Mouse (Mus musculus) ES-CJ7 (cell line): ENCODE data around the gene Nt5m.

ENCODE experiments used
- DNase-seq: peaks from one replicate; pipeline ENCODE4 v3.0.0; 2011; ENCODE audit warnings: low read depth, low spot score

Gene Nt5m

DNA sequence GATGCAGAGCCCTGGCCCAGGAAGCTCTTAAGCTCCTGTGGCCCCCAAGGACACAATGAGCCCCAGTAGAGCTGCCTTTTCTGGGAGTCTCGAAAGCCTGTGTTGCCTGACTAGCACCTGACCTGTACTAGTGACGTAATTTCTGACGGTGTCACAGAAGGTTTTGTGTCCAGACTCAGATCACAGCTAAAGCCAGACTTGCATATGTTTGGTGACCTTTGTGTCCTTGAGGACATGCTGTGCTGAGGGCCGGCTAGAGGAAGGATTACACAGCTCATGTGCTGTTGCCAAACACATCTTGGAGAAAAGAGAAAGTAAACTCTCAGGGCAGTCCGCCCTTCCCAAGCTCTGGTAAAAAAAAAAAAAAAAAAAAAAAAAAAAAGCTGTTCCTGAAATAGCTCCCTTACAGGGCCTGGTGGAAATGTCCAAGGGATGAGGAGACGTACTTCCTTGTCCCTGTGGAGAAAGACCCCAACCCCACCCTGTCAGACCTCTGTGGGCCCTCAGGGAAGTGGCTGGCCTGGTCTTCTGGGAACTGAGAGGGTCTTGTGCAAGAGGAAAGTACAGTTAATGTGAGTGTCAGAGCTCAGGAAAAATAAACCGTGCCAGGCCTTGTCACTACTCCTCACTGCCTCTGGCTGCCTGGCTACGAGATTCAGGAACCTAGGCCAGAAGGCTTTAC, 62.9 kb downstream of the Nt5m start:
- DNase-seq, result peak; percentile 25

DNA sequence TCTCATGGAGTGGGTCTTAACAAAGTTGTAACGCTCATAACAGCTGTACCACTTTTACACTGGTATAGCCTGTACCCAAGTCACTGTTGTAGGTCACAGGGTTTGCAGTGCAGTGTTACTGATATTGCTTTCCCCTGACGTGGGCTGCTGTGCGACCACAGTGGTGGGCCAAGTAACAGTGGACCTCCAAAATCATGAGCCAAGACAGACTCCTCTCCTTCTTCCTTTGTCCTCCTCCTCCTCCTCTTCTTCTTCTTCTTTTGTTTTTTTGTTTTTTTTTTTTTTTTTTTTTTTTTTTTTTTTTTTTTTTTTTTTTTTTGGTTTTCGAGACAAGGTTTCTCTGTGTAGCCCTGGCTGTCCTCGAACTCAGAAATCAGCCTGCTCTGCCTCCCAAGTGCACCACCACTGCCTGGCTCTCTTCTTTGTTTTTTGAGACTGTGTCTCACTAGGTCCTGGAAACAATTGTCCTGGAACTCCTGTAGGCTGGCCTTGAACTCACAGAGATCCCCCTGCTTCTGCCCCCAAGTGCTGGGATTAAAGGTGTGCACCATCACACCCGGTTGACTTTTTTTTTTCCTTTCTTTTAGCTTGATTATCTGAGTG, 67.4 kb downstream of the Nt5m start:
- no peak for DNase-seq

DNA sequence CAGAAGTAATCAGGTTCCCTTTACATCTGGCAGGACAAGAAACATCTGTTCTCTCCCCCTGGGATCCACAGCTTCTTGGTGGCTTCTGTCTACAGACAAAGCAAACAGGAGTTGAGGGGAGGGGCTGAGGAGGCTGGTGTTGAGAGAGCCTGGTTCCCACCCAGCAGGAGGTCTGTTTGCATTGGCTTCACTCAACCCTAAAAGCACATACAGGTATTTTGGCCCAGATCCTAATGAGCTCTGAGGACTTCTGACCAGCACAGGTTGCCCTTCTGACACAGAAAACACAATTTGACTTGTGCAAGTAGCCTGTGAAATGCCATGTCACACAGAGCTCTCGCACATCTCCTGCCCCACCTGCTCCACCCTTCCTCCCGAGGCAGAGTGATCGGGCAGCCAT, 69.2 kb downstream of the Nt5m start:
- peak; percentile 81 for DNase-seq

DNA sequence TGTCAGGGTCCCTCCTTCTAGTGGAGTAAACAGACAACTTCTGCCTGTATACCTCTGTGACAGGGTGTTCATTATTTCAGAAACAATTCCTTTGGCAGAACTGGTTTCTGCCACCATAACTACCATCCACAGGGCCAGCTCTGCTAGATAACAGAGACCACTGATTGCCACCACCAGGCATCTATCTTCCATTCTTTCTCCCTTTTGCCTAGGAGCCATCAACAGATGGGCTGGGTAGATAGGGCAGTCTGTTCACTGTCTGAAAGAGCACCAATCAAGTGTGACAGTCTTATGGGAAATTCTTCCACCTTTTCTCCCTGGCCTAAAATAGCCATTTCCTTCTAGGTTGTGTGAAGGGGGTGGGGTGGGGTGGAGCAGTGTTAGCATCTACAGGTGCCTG, 71.3 kb downstream of the Nt5m start:
- DNase-seq, result no peak

DNA sequence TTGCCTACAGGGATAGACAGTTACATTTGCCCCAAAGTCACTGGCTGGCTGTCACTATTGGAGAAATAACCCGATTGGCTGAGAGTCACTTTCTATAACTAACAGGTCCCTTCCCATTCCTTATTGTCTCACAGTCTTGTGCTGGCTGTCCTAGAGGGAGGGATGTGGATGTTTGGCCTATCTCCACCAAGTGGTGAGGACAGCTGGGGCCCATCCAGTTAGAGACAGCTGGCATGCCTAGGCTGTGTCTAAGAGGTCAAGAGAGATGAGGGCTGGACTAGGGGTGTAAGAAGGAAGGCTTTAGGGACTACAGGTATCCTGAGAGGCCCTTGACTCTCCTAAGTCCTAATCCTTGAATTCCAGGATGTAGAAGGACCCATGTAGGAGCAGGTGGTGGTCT, 72.3 kb downstream of the Nt5m start:
- DNase-seq, result no peak

DNA sequence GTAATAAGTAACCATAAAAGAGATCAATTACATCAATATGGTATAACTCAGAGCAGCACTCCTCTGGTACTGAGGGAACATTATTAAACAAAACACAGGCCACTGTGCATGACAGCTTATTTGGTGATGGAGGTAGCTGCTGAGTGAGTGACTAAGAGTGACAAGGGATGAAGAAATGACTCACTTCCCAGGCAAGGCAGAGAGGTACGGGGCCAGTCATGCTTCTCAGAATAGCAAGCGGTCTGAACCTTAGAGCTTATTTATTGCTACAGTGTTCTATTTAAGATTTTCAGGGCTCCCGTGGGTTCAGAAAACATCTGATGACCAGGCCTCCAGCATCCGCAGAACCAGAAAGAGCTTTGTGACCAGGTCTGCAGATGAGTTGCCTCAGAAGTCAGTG, 74.5 kb downstream of the Nt5m start:
- DNase-seq, result no peak

DNA sequence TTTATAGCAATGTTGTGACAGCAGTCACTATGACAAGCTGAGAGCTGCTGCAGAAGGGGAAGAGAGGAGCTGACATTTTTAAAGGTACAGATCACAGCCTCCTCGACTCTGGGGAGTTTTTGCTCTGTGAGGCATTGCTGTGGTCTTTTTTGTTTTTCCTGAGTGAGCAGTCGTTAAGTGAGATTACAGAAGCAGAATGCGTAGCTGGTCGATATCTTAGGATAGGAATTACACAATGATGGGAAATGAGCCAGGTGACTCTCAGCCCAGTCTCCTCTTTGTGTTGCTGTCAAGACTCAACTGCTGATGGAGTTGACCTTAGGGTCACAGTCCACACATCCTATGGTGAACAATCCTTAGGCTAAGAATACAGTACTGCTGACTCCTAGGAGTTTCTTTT, 78.8 kb downstream of the Nt5m start:
- no peak for DNase-seq

DNA sequence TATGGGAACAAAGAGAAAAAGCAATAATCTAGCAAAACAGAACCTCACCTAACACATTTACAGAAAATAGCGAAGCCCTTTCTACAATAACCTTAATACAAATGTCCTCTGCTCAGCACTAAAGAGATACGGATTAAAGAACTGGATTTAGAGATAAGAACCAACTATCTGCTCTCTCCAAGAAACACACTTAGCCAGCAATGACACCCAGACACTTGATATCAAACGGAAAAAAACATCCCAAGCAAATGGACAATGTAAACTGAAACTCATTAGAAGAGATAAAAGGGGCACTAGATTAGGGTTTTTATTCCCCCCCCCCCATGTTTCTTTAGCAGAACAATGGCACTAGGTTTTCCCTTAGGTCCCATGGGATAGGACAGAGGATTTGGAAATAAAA, 80.2 kb downstream of the Nt5m start:
- DNase-seq, result no peak

DNA sequence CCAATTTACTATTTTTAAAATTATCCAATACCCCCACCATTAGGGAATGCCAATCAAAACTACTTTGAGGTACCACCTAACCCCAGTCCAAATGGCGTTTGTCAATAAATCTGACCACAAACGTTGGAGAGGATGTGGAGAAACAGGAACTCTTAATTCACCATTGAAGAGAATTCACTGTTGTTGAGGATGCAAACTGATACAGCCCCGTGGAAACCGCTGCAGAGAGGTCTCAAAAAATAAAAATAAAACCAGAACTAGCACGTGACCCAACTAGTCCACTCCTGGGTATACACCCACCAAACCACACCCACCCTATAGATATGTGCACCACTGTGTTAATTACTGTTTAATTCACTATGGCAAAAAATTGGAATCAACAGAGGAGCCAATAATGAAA, 81.1 kb downstream of the Nt5m start:
- DNase-seq, result no peak

DNA sequence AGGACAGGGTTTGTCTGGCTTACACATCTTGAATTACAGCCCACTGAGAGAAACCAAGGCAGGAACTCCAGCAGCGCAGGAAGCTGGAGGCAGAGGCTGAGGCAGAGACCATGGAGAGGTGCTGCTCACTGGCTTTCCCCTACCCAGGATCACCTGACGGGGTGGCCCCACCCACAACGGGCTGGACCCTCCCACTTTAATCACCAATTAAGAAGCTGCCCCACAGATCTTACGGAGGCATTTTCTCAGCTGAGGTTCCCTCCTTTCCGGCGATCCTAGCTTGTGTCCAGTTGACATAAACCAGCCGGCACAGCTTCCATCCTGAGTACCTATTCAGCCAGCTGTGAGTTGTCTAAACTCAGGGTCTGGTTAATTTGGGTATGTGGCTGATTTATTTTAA, 82.0 kb downstream of the Nt5m start:
- peak; percentile 71 for DNase-seq

DNA sequence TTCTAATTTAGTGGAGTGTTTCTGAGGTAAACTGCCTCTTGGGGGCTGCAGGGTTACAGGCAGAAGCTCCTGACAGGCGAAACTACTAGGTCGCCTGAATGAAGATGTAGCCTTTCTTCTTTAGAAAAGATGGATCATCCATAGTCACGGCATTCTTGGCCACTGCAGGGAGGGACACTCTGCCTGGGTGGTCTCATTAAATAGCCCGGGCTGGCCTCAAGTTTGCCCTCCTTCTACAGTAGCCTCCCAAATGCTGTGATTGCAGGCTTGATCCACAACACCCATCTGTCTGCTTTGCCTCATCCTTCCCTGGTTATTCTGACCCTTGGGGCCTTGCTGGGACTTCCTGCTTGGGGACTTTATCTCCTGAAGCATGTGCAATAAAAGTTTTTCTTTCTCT, 90.8 kb downstream of the Nt5m start:
- no peak for DNase-seq
